Mouse (Mus musculus) MEL-GATA-1-ER (cell line): ENCODE measurements at regions not wholly inside any gene's neighbourhood (a gene's known extent, or its start where the extent isn't known, plus 50 kb on each side); places are given as distances from the start of the nearest gene placed in this dataset.
A peak's percentile ranks its signal among the peaks of the same experiment; 100 is the strongest.
"Not testable (repeated sequence)": the region's sequence is repeated elsewhere in the genome, so short reads cannot be mapped to it uniquely, and the experiment has no call there.

Source experiments
- DNase-seq: peaks from one replicate; pipeline ENCODE4 v3.0.0-alpha.2; 2012; ENCODE audit warnings: low read depth; ENCODE audit errors: extremely low read depth

DNA sequence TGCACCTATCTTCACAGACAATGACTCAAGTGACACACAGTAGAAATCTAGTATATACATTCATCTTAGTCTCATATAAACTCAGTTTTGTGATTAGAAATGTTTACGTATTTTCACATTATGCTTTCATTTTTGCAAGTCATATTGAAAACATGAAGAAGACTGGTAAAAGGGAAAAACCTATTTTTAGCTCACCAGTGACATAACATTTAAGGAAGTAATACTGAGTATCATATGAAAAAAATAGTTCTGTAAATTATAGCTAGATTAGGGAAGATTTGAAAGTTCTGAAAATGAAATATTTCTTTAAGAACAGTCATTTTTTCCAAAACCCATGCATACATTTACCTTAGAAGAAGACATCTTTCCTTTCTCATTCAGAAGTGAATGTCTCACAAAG, 293.0 kb downstream of the Klra2 start:
- not testable (repeated sequence) for DNase-seq

DNA sequence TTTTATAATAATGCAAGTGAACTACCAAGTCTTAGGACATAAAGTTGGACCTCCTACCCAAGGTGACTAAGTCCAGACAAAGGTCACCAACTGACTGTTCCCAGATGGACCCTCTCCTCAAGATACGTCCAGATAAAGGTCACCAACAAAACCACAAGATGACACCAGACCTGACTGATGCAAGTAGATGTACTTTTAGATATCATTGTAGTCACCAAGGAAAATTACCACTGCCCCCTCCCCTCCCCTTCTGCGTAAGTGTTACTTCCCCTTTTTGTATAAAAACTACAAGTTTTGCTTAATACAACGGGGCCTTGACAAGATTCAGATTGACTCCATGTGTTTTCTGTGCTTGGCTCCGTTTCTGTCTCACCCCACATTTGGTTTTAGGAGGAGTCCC, 310.4 kb downstream of the Klra2 start:
- DNase-seq = peak; percentile 31
